7 mouse cellular contexts compared by ENCODE assay signal in genomic region chr4:3342696-3343095, GRCm38 (mm10).
DNase-seq lines count a peak whose midpoint lies in the region; ATAC-seq and TF ChIP-seq lines count a peak whose summit lies in the region.
"Not testable (repeated sequence)": the region's sequence is repeated elsewhere in the genome, so short reads cannot be mapped to it uniquely, and the experiment has no call there.

No protein-coding gene starts in this region.

- not testable (repeated sequence) for H3K36me3 ChIP-seq in kidney, embryonic 15.5 days

- WGBS in kidney, embryonic 15.5 days, result 41% methylated on average over 2 of the region's 2 CpGs

- not testable (repeated sequence) for H3K4me3 ChIP-seq in kidney, embryonic 15.5 days (replicated peaks)

- ATAC-seq in Patski; kidney, embryonic 15.5 days (replicated peaks; ENCODE audit: low FRiP score): not testable (repeated sequence)

- not testable (repeated sequence) for H3K4me2 ChIP-seq in kidney, embryonic 15.5 days

- CTCF ChIA-PET in Patski (lab: Charles Lee), result not testable (repeated sequence)

- not testable (repeated sequence) for H3K4me1 ChIP-seq in kidney, embryonic 15.5 days

- not testable (repeated sequence) for H3K27me3 ChIP-seq in Patski; kidney, embryonic 15.5 days

- 0 out of 2 replicates have a peak overlapping the region, but pooled peaks have one; percentile 20 for H3K27ac ChIP-seq in kidney, embryonic 15.5 days

- not testable (repeated sequence) for H3K9me3 ChIP-seq in kidney, embryonic 15.5 days (replicated peaks)

- not testable (repeated sequence) for H3K9ac ChIP-seq in kidney, embryonic 15.5 days

- in situ Hi-C loops in Patski (cut with MboI; ENCODE audit: low pct_unique_long_range_greater_than_20kb), result not testable (repeated sequence)

- POLR2A ChIA-PET in Patski (lab: Charles Lee), result not testable (repeated sequence)

- peak; percentile 25 for DNase-seq in Patski (ENCODE audit: low read depth, low spot score)
- DNase-seq in kidney, adult 11 months, result peak; percentile 67
- peak; percentile 48 to 56 for DNase-seq in kidney, adult 8-10 months
- peak; percentile 10 for DNase-seq in kidney, postnatal 10 days
- peak; percentile 25 to 51 for DNase-seq in kidney, postnatal 25 days
- peak; percentile 6 to 30 for DNase-seq in kidney, postnatal 4 days

- not testable (repeated sequence) for TF ChIP-seq CTCF in Patski (IDR thresholded peaks at IDR 0.05)

Comparison
In these comparisons a context has a peak if more than half of its experiments do, and no peak if none do; other contexts are left out.
1. DNase-seq: peak in every context shown above with its lines; median percentile 67 in kidney, adult 11 months; 52 in kidney, adult 8-10 months; 38 in kidney, postnatal 25 days; 25 in Patski; 18 in kidney, postnatal 4 days; 10 in kidney, postnatal 10 days.